20 mouse cellular contexts compared by ENCODE assay signal in genomic region chr2:59839755-59840154, GRCm38 (mm10). TPM values are rescaled to one million over a fixed set of nuclear protein-coding genes. Genes with fewer than 3 reads are reported as not detected.
DNase-seq lines count a peak whose midpoint lies in the region; ATAC-seq and TF ChIP-seq lines count a peak whose summit lies in the region.
"Had no signal": no experiment of that assay in that cellular context is flagged by ENCODE, and none has a peak within 500 bp of the region (broad histone marks: within the 10 kb centered on the region; RNA-seq: fewer than 3 reads in every experiment).

No protein-coding gene starts in this region.

- no peaks in the 10 kb centered on the region for H3K4me1 ChIP-seq in forebrain, embryonic 14.5 days (ENCODE audit: control insufficient read depth, insufficient read depth, low read length)
- no peaks in the 10 kb centered on the region for H3K4me1 ChIP-seq in forebrain, postnatal 0 days (ENCODE audit: insufficient read depth)
- peaks cover 22% of the 10 kb centered on the region for H3K4me1 ChIP-seq in midbrain, embryonic 14.5 days (ENCODE audit: control insufficient read depth, insufficient read depth, low read length)
- H3K4me1 ChIP-seq in midbrain, embryonic 11.5 days (ENCODE audit: control insufficient read depth, insufficient read depth, low read length) = no peaks in the 10 kb centered on the region
- H3K4me1 ChIP-seq in hindbrain, postnatal 0 days (ENCODE audit: insufficient read depth, low read length) = no peaks in the 10 kb centered on the region

- peak; percentile 19; the same call in 1 of the 2 replicates for ATAC-seq in forebrain, embryonic 14.5 days
- ATAC-seq in forebrain, postnatal 0 days = no peak
- ATAC-seq in midbrain, embryonic 14.5 days (ENCODE audit: low FRiP score, low TSS enrichment) = no peak
- ATAC-seq in midbrain, embryonic 11.5 days (ENCODE audit: low FRiP score) = no peak
- no peak for ATAC-seq in hindbrain, postnatal 0 days
- ATAC-seq: lung, postnatal 0 days had no signal

- H3K27ac ChIP-seq in forebrain, embryonic 14.5 days (ENCODE audit: low read depth, low read length) = 0 out of 2 replicates have a peak overlapping the region, but pooled peaks have one; percentile 23
- H3K27ac ChIP-seq in forebrain, postnatal 0 days (ENCODE audit: low read depth, low read length) = no peak overlapping the region
- peak overlapping the region; percentile 49 for H3K27ac ChIP-seq in midbrain, embryonic 14.5 days (replicated peaks; ENCODE audit: low read depth, low read length)
- no peak overlapping the region for H3K27ac ChIP-seq in midbrain, embryonic 11.5 days (ENCODE audit: low read depth, low read length)
- H3K27ac ChIP-seq in hindbrain, postnatal 0 days = peak overlapping the region; percentile 56
- H3K27ac ChIP-seq: forebrain, embryonic 10.5 days; neural tube, embryonic 12.5 days had no signal

- 68% methylated on average over 2 of the region's 2 CpGs for WGBS in forebrain, embryonic 14.5 days
- WGBS in forebrain, postnatal 0 days = 72% methylated on average over 2 of the region's 2 CpGs
- 76% methylated on average over 2 of the region's 2 CpGs for WGBS in midbrain, embryonic 14.5 days
- 85% methylated on average over 2 of the region's 2 CpGs for WGBS in midbrain, embryonic 11.5 days
- WGBS in hindbrain, postnatal 0 days = 72% methylated on average over 2 of the region's 2 CpGs

- H3K27me3 ChIP-seq in forebrain, embryonic 14.5 days (replicated peaks; ENCODE audit: control insufficient read depth, insufficient read depth, low read length) = no peaks in the 10 kb centered on the region
- no peaks in the 10 kb centered on the region for H3K27me3 ChIP-seq in forebrain, postnatal 0 days (ENCODE audit: insufficient read depth, low read length)
- H3K27me3 ChIP-seq in midbrain, embryonic 14.5 days (ENCODE audit: control insufficient read depth, insufficient read depth, low read length) = no peaks in the 10 kb centered on the region
- no peaks in the 10 kb centered on the region for H3K27me3 ChIP-seq in midbrain, embryonic 11.5 days (ENCODE audit: control insufficient read depth, insufficient read depth, low read length)
- H3K27me3 ChIP-seq in hindbrain, postnatal 0 days (ENCODE audit: insufficient read depth, low read length) = no peaks in the 10 kb centered on the region
- H3K27me3 ChIP-seq: CH12.LX; limb, embryonic 15.5 days; neural tube, embryonic 12.5 days had no signal

- H3K4me2 ChIP-seq in forebrain, embryonic 14.5 days (ENCODE audit: low read length) = no peak overlapping the region
- H3K4me2 ChIP-seq in forebrain, postnatal 0 days (ENCODE audit: low read depth) = no peak overlapping the region
- no peak overlapping the region for H3K4me2 ChIP-seq in midbrain, embryonic 14.5 days (ENCODE audit: low read length)
- no peak overlapping the region for H3K4me2 ChIP-seq in midbrain, embryonic 11.5 days
- no peak overlapping the region for H3K4me2 ChIP-seq in hindbrain, postnatal 0 days (ENCODE audit: low read depth, low read length)
- H3K4me2 ChIP-seq: heart, embryonic 11.5 days; limb, embryonic 15.5 days; neural tube, embryonic 12.5 days had no signal

- no peak overlapping the region for H3K4me3 ChIP-seq in forebrain, embryonic 14.5 days (ENCODE audit: low read depth, low read length)
- H3K4me3 ChIP-seq in forebrain, postnatal 0 days (ENCODE audit: low read depth, low read length) = no peak overlapping the region
- no peak overlapping the region for H3K4me3 ChIP-seq in midbrain, embryonic 14.5 days (replicated peaks; ENCODE audit: low read depth, low read length)
- no peak overlapping the region for H3K4me3 ChIP-seq in midbrain, embryonic 11.5 days (ENCODE audit: low read depth, low read length)
- no peak overlapping the region for H3K4me3 ChIP-seq in hindbrain, postnatal 0 days (ENCODE audit: low read length)
- H3K4me3 ChIP-seq: forebrain, embryonic 10.5 days; layer of hippocampus, adult 2 months; limb, embryonic 15.5 days; neural tube, embryonic 12.5 days had no signal

- no peak for DNase-seq in forebrain, embryonic 14.5 days (ENCODE audit: low spot score)
- no peak for DNase-seq in forebrain, postnatal 0 days
- no peak for DNase-seq in midbrain, embryonic 14.5 days
- no peak for DNase-seq in midbrain, embryonic 11.5 days (ENCODE audit: low spot score, missing footprints)
- DNase-seq in hindbrain, postnatal 0 days (ENCODE audit: low spot score) = no peak
- DNase-seq in cerebellum, adult 11-12 months = no peak
- DNase-seq in right cerebral cortex, postnatal 25 days = no peak
- DNase-seq: cerebellum, adult 9-11 months; kidney, adult 8-10 months; kidney, postnatal 14 days; layer of hippocampus, postnatal 36 days; right cerebral cortex, postnatal 14 days; thymus, postnatal 36 days had no signal

- H3K36me3 ChIP-seq in forebrain, embryonic 14.5 days (ENCODE audit: control insufficient read depth, insufficient read depth, low read length) = peaks cover 18% of the 10 kb centered on the region; the same call in 1 of the 2 replicates
- H3K36me3 ChIP-seq in forebrain, postnatal 0 days (ENCODE audit: insufficient read depth) = no peaks in the 10 kb centered on the region; the same call in 1 of the 2 replicates
- H3K36me3 ChIP-seq in midbrain, embryonic 14.5 days (ENCODE audit: control insufficient read depth, insufficient read depth, low read length) = no peaks in the 10 kb centered on the region
- no peaks in the 10 kb centered on the region for H3K36me3 ChIP-seq in midbrain, embryonic 11.5 days (ENCODE audit: control insufficient read depth, insufficient read depth, low read length)
- H3K36me3 ChIP-seq in hindbrain, postnatal 0 days (ENCODE audit: insufficient read depth, low read length) = peaks cover 6% of the 10 kb centered on the region; the same call in 1 of the 2 replicates

- TF ChIP-seq CTCF in forebrain, postnatal 0 days (IDR thresholded peaks at IDR 0.05; ENCODE audit: low read depth) = no peak
- TF ChIP-seq CTCF in hindbrain, postnatal 0 days (IDR thresholded peaks at IDR 0.05; ENCODE audit: low read depth) = no peak

- H3K9me3 ChIP-seq in forebrain, embryonic 14.5 days (replicated peaks; ENCODE audit: control insufficient read depth, low read length) = no peaks in the 10 kb centered on the region
- H3K9me3 ChIP-seq in forebrain, postnatal 0 days (ENCODE audit: low read length) = no peaks in the 10 kb centered on the region
- H3K9me3 ChIP-seq in midbrain, embryonic 14.5 days (ENCODE audit: control insufficient read depth, low read length) = no peaks in the 10 kb centered on the region
- no peaks in the 10 kb centered on the region for H3K9me3 ChIP-seq in midbrain, embryonic 11.5 days (ENCODE audit: control insufficient read depth, low read length)
- H3K9me3 ChIP-seq in hindbrain, postnatal 0 days (ENCODE audit: low read length) = no peaks in the 10 kb centered on the region
- H3K9me3 ChIP-seq: forebrain, embryonic 10.5 days; limb, embryonic 15.5 days; neural tube, embryonic 12.5 days had no signal

- no peak overlapping the region for H3K9ac ChIP-seq in forebrain, embryonic 14.5 days (ENCODE audit: low read length)
- H3K9ac ChIP-seq in forebrain, postnatal 0 days = no peak overlapping the region
- H3K9ac ChIP-seq in midbrain, embryonic 14.5 days (replicated peaks; ENCODE audit: low read length) = no peak overlapping the region
- no peak overlapping the region for H3K9ac ChIP-seq in midbrain, embryonic 11.5 days (ENCODE audit: low read length)
- no peak overlapping the region for H3K9ac ChIP-seq in hindbrain, postnatal 0 days (replicated peaks; ENCODE audit: low read length)
- H3K9ac ChIP-seq: limb, embryonic 15.5 days; neural tube, embryonic 12.5 days had no signal

RNA-seq across cellular contexts. Expression of gene Wdsub1, which starts 42.6 kb away (rescaled TPM):
- 8.4 and 10.5 TPM in 2 replicates for polyA plus RNA-seq in forebrain, embryonic 14.5 days (2014; fragmentation: Nextera tagmentation; extraction: Ambion mirVana)
- total RNA-seq in forebrain, postnatal 0 days (2014; rRNA removed) = 18.2 and 21.9 TPM in 2 replicates
- polyA plus RNA-seq in forebrain, postnatal 0 days (2015; fragmentation: Nextera tagmentation; extraction: Ambion mirVana) = 8.8 and 14.7 TPM in 2 replicates
- polyA plus RNA-seq in midbrain, embryonic 14.5 days (2014; fragmentation: Nextera tagmentation; extraction: Ambion mirVana) = 9.5 and 11.1 TPM in 2 replicates
- polyA plus RNA-seq in midbrain, embryonic 11.5 days (2014; fragmentation: Nextera tagmentation; extraction: Ambion mirVana) = 18.5 and 19.2 TPM in 2 replicates
- 38.4 and 84.9 TPM in 2 replicates for total RNA-seq in hindbrain, postnatal 0 days (2014; rRNA removed)
- 23.0 and 24.1 TPM in 2 replicates for polyA plus RNA-seq in hindbrain, postnatal 0 days (2015; fragmentation: Nextera tagmentation; extraction: Ambion mirVana)

Comparison
In these comparisons a context has a peak if more than half of its experiments do, and no peak if none do; other contexts are left out.
1. H3K27ac ChIP-seq: peak in forebrain, embryonic 14.5 days (single experiment), midbrain, embryonic 14.5 days (single experiment) and hindbrain, postnatal 0 days (single experiment); none in forebrain, postnatal 0 days (single experiment) and midbrain, embryonic 11.5 days (single experiment).